Mouse (Mus musculus) C2C12 (cell line): Measurements from ENCODE around the gene Mt4. TPM values are rescaled to one million over a fixed set of nuclear protein-coding genes. Genes with fewer than 3 reads are reported as not detected.
A peak's percentile ranks its signal among the peaks of the same experiment; 100 is the strongest.

Experiments used
- H3K27me3 ChIP-seq: one replicate; pipeline ENCODE4 v1.6.1; 2011; ENCODE audit not compliant: control insufficient read depth, insufficient read depth, insufficient read length
- H3K36me3 ChIP-seq: one replicate; pipeline ENCODE4 v1.6.1; 2011; ENCODE audit not compliant: control insufficient read depth, insufficient read depth
- H3K4me3 ChIP-seq: one replicate; pipeline ENCODE4 v1.5.1; 2011; ENCODE audit warnings: mild to moderate bottlenecking, control low read depth; ENCODE audit not compliant: poor library complexity, insufficient read depth, severe bottlenecking
- H3K79me2 ChIP-seq: one replicate; pipeline ENCODE4 v1.6.1; 2011; ENCODE audit not compliant: control insufficient read depth, insufficient read depth
- H3K79me3 ChIP-seq: one replicate; pipeline ENCODE4 v1.6.1; 2011; ENCODE audit warnings: low read depth, control low read depth
- H3ac ChIP-seq: one replicate; pipeline ENCODE3; 2011; ENCODE audit warnings: low read depth; ENCODE audit not compliant: control insufficient read depth, insufficient read length
- CEBPB ChIP-seq: IDR thresholded peaks from one replicate; pipeline ENCODE4 v1.6.1; 2011; ENCODE audit warnings: low read depth, mild to moderate bottlenecking, control low read depth, moderate library complexity
- CTCF ChIP-seq: IDR thresholded peaks from one replicate; pipeline ENCODE4 v1.5.1; 2011; ENCODE audit not compliant: control insufficient read depth, insufficient read depth, insufficient read length
- FOSL1 ChIP-seq: IDR thresholded peaks from one replicate; pipeline ENCODE4 v1.8.0; 2011; ENCODE audit warnings: mild to moderate bottlenecking, low read length; ENCODE audit not compliant: poor library complexity, insufficient read depth, severe bottlenecking
- MAX ChIP-seq: IDR thresholded peaks from one replicate; pipeline ENCODE4 v1.6.1; 2011; ENCODE audit warnings: mild to moderate bottlenecking, control low read depth
- MYOD1 ChIP-seq: IDR thresholded peaks from one replicate; pipeline ENCODE4 v1.6.1; 2011; ENCODE audit warnings: low read depth; ENCODE audit not compliant: control insufficient read depth, insufficient read length
- MYOG ChIP-seq: IDR thresholded peaks from one replicate; pipeline ENCODE4 v1.6.1; 2011; ENCODE audit not compliant: control insufficient read depth, insufficient read length; ENCODE audit errors: extremely low read depth
- USF1 ChIP-seq: IDR thresholded peaks from one replicate; pipeline ENCODE4 v1.6.1; 2011; ENCODE audit warnings: low read depth, mild to moderate bottlenecking, control low read depth, moderate library complexity
- polyA plus RNA-seq: library from polyadenylated mRNA; unstranded; fragments of >200 nt; fragmentation: generic; extraction: Trizol; gene quantifications from one replicate; pipeline ENCODE4 v1.2.1, GENCODE M21; 2012; ENCODE audit warnings: missing spikeins

Gene Mt4
- polyA plus RNA-seq, 1 experiment: 0.26 TPM

GRCm38 (mm10) chr8:94135556-94135955 lies 1.4 kb upstream of the Mt4 start:
- TF ChIP-seq MAX (no peak), CEBPB (no peak)
- no peak overlapping the region for H3ac ChIP-seq
- no peaks in the 10 kb centered on the region for H3K79me2 ChIP-seq
- no peaks in the 10 kb centered on the region for H3K36me3 ChIP-seq
- no peaks in the 10 kb centered on the region for H3K27me3 ChIP-seq
- no peaks in the 10 kb centered on the region for H3K79me3 ChIP-seq
- H3K4me3 ChIP-seq: no peak overlapping the region

GRCm38 (mm10) chr8:94136192-94136591 lies 805 bp upstream of the Mt4 start:
- no peak overlapping the region for H3ac ChIP-seq
- no peaks in the 10 kb centered on the region for H3K36me3 ChIP-seq

GRCm38 (mm10) chr8:94140266-94140795 lies 3.3 kb downstream of the Mt4 start:
- no peaks in the 10 kb centered on the region for H3K27me3 ChIP-seq
- no peaks in the 10 kb centered on the region for H3K36me3 ChIP-seq
- TF ChIP-seq MAX: no peak
- no peak for TF ChIP-seq MYOG
- TF ChIP-seq MYOD1: no peak
- TF ChIP-seq CEBPB: no peak
- TF ChIP-seq FOSL1: no peak
- TF ChIP-seq USF1: no peak
- TF ChIP-seq CTCF: no peak
- no peak overlapping the region for H3K4me3 ChIP-seq
- H3ac ChIP-seq: no peak overlapping the region
- H3K79me2 ChIP-seq: no peaks in the 10 kb centered on the region
- H3K79me3 ChIP-seq: no peaks in the 10 kb centered on the region

More at GRCm38 (mm10) chr8:94136192-94136591, 805 bp upstream of the Mt4 start:
- Histone ChIP-seq H3K79me2 (no peaks in the 10 kb centered on the region), H3K79me3 (no peaks in the 10 kb centered on the region), H3K27me3 (no peaks in the 10 kb centered on the region), H3K4me3 (no peak overlapping the region)
- TF ChIP-seq USF1: no peak
- no peak for TF ChIP-seq MAX
- no peak for TF ChIP-seq FOSL1
- TF ChIP-seq CEBPB: no peak
- TF ChIP-seq MYOD1: no peak
- TF ChIP-seq CTCF: no peak
- no peak for TF ChIP-seq MYOG

- TF ChIP-seq CEBPB (no peak), MYOG (no peak)
Measured at GRCm38 (mm10) chr8:94148236-94148635, 11.2 kb downstream of the Mt4 start.

GRCm38 (mm10) chr8:94150925-94151324 lies 13.9 kb downstream of the Mt4 start:
- H3K79me2 ChIP-seq: no peaks in the 10 kb centered on the region
- no peaks in the 10 kb centered on the region for H3K79me3 ChIP-seq
- H3K36me3 ChIP-seq: no peaks in the 10 kb centered on the region
- no peaks in the 10 kb centered on the region for H3K27me3 ChIP-seq
- no peak for TF ChIP-seq MYOD1
- TF ChIP-seq CEBPB: no peak
- no peak for TF ChIP-seq FOSL1
- TF ChIP-seq MAX: peak; percentile 36
- no peak for TF ChIP-seq USF1
- H3ac ChIP-seq: no peak overlapping the region
- no peak overlapping the region for H3K4me3 ChIP-seq

More at GRCm38 (mm10) chr8:94148236-94148635, 11.2 kb downstream of the Mt4 start:
- Histone ChIP-seq H3K79me2 (no peaks in the 10 kb centered on the region), H3ac (no peak overlapping the region), H3K27me3 (no peaks in the 10 kb centered on the region), H3K79me3 (no peaks in the 10 kb centered on the region), H3K4me3 (no peak overlapping the region), H3K36me3 (no peaks in the 10 kb centered on the region)

GRCm38 (mm10) chr8:94152513-94153300 lies 15.7 kb downstream of the Mt4 start, which contains the start of gene Mt3:
TSS of gene Mt3 (plus strand) at chr8:94152607.
- Histone ChIP-seq H3K79me2 (no peaks in the 10 kb centered on the region), H3K79me3 (no peaks in the 10 kb centered on the region), H3K27me3 (no peaks in the 10 kb centered on the region), H3K4me3 (no peak within 1 kb of the TSS), H3K36me3 (no peaks in the 10 kb centered on the region), H3ac (no peak within 1 kb of the TSS)
- TF ChIP-seq MYOG: no peak
- TF ChIP-seq CTCF: no peak
- TF ChIP-seq MAX: no peak
- TF ChIP-seq FOSL1: no peak
- no peak for TF ChIP-seq CEBPB
- TF ChIP-seq USF1: no peak
- TF ChIP-seq MYOD1: no peak
